Mouse (Mus musculus) kidney, adult 11 months (tissue): ENCODE data around the gene Spn.
A peak's percentile ranks its signal among the peaks of the same experiment; 100 is the strongest.
"Not testable (repeated sequence)": the region's sequence is repeated elsewhere in the genome, so short reads cannot be mapped to it uniquely, and the experiment has no call there.

Experiments used
- DNase-seq: peaks from one replicate; pipeline ENCODE4 v3.0.0; 2022

The Spn gene

GRCm38 (mm10) chr7:127103960-127104359 lies 33.7 kb downstream of the Spn start:
- DNase-seq = no peak

- no peak for DNase-seq
Measured at GRCm38 (mm10) chr7:127102148-127102547, 35.5 kb downstream of the Spn start.

GRCm38 (mm10) chr7:127101451-127102016 lies 36.1 kb downstream of the Spn start:
- DNase-seq = no peak

- DNase-seq = no peak
Measured at GRCm38 (mm10) chr7:127099528-127099927, 38.1 kb downstream of the Spn start.

GRCm38 (mm10) chr7:127098950-127099349 lies 38.7 kb downstream of the Spn start:
- DNase-seq = no peak

- DNase-seq = no peak
Measured at GRCm38 (mm10) chr7:127098521-127098920, 39.1 kb downstream of the Spn start.

- no peak for DNase-seq
Measured at GRCm38 (mm10) chr7:127096456-127096855, 41.2 kb downstream of the Spn start.

- no peak for DNase-seq
Measured at GRCm38 (mm10) chr7:127093914-127094313, 43.7 kb downstream of the Spn start.

GRCm38 (mm10) chr7:127091114-127091896 lies 46.3 kb downstream of the Spn start, which contains the start of gene AI467606:
AI467606 (plus strand) TSS chr7:127091359.
- DNase-seq = peak; percentile 31

GRCm38 (mm10) chr7:127090154-127091113 lies 47.2 kb downstream of the Spn start:
- DNase-seq = no peak

- no peak for DNase-seq
Measured at GRCm38 (mm10) chr7:127088901-127089845, 48.5 kb downstream of the Spn start.

GRCm38 (mm10) chr7:127088083-127088482 lies 49.5 kb downstream of the Spn start:
- no peak for DNase-seq

- DNase-seq = not testable (repeated sequence)
Measured at GRCm38 (mm10) chr7:127087278-127088010, 50.2 kb downstream of the Spn start, which contains the start of gene Zg16. Zg16 (minus strand) TSS chr7:127087328.

GRCm38 (mm10) chr7:127085751-127086150 lies 51.9 kb downstream of the Spn start:
- not testable (repeated sequence) for DNase-seq

- DNase-seq = no peak
Measured at GRCm38 (mm10) chr7:127084794-127085193, 52.8 kb downstream of the Spn start.

- no peak for DNase-seq
Measured at GRCm38 (mm10) chr7:127083689-127084088, 53.9 kb downstream of the Spn start.

GRCm38 (mm10) chr7:127082995-127083394 lies 54.6 kb downstream of the Spn start:
- no peak for DNase-seq

GRCm38 (mm10) chr7:127082271-127082670 lies 55.4 kb downstream of the Spn start:
- no peak for DNase-seq
